Mouse (Mus musculus): ENCODE data around the gene Ror1.

DNA sequence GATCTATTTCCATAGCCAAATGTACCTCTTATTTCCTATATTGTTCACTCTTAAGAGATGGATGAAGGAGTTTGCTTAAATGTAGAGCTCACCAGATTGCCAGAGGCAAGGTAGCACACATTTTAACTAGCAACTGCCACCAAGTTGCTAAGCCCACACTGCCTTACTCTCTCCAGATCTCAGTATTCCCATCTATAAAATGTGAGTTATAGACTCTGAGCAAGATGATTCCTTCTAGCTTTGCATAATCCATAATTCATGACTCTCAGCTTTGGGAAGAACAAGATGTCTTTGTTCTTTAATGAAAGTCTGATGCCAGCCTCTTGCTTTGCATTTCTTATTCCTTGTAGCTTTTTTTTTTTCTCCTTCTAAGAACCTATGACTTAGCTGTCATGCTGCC lies 64.6 kb downstream of the Ror1 start:
- TF ChIP-seq CTCF (IDR thresholded peaks at IDR 0.05; ENCODE audit: control insufficient read depth, insufficient read depth, insufficient replicate concordance, low read depth, low read length): no peak
- TF ChIP-seq POLR2A (IDR thresholded peaks at IDR 0.05; ENCODE audit: control insufficient read depth, low read depth, low read length): no peak
